ENCODE assay signal across 9 mouse cellular contexts in the genomic region with DNA sequence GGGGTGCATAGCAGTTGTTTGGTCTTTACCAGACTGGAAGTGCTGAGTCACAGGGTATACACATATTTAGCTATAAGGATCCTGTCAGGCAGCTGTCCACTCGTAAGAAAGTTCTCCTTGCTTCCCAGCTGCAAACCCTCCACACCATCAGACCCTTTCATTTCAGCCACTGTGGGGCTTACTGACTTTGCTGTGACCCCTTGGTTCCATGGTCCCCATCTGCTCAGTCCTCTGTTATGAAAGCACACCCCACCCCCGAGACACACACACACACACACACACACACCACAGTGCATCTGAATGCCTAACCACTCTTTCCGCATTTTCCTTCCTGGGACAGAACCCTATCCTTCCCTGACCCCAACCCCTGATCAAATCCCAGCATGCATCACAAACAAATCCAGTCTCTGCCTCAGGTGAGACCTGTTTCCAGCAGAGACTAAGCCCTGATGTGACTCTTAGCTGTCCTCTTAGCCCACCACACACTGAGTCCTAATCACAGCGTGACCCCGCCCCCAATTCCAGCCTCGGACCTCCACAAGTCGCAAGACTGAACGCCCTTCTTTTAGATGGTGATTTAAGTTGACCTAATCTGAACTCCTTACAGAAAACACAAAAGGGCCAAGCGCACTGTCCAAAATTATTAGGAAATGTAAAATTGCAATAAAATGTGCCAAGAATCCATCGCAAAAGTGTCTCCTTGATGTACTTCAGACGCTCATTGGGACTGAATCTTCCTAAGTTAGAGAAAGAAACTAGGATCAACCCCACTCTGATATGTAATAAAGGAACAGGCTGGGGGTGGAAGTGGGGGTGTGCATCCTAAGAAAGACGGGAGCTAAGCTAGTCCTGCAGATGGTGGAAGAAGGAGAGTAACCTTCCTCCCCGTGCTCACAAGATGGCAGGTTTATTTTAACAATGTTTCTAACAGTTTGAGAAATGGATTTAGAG. TPM values are rescaled to one million over a fixed set of nuclear protein-coding genes. Genes with fewer than 3 reads are reported as not detected.
DNase-seq lines count a peak whose midpoint lies in the region; ATAC-seq lines count a peak whose summit lies in the region.
"Had no signal": no experiment of that assay in that cellular context is flagged by ENCODE, and none has a peak within 500 bp of the region (broad histone marks: within the 10 kb centered on the region; RNA-seq: fewer than 3 reads in every experiment).

No protein-coding gene starts in this region.

- no peaks in the 10 kb centered on the region for H3K36me3 ChIP-seq in heart, embryonic 10.5 days
- H3K36me3 ChIP-seq in neural tube, embryonic 11.5 days (ENCODE audit: control insufficient read depth, insufficient read depth, low read length) = no peaks in the 10 kb centered on the region
- H3K36me3 ChIP-seq in liver, embryonic 13.5 days = no peaks in the 10 kb centered on the region
- no peaks in the 10 kb centered on the region for H3K36me3 ChIP-seq in neural tube, embryonic 13.5 days
- H3K36me3 ChIP-seq: embryonic facial prominence, embryonic 13.5 days had no signal

- no peaks in the 10 kb centered on the region for H3K9me3 ChIP-seq in heart, embryonic 10.5 days
- no peaks in the 10 kb centered on the region for H3K9me3 ChIP-seq in neural tube, embryonic 11.5 days (ENCODE audit: control insufficient read depth, low read length)
- no peaks in the 10 kb centered on the region for H3K9me3 ChIP-seq in liver, embryonic 13.5 days (replicated peaks)
- no peaks in the 10 kb centered on the region for H3K9me3 ChIP-seq in neural tube, embryonic 13.5 days
- H3K9me3 ChIP-seq: embryonic facial prominence, embryonic 13.5 days had no signal

- intact Hi-C loops in heart, postnatal 14 days (cut with DNase I) = no loop called here

- no peak for ATAC-seq in neural tube, embryonic 11.5 days (ENCODE audit: insufficient read depth, low FRiP score, low TSS enrichment)
- ATAC-seq in liver, embryonic 13.5 days (ENCODE audit: low read depth) = no peak
- ATAC-seq in neural tube, embryonic 13.5 days (ENCODE audit: low read depth) = no peak

- no peak overlapping the region for H3K27ac ChIP-seq in heart, embryonic 10.5 days
- H3K27ac ChIP-seq in neural tube, embryonic 11.5 days (ENCODE audit: low read depth, low read length) = no peak overlapping the region
- no peak overlapping the region for H3K27ac ChIP-seq in liver, embryonic 13.5 days
- H3K27ac ChIP-seq in neural tube, embryonic 13.5 days (replicated peaks) = no peak overlapping the region
- H3K27ac ChIP-seq: embryonic facial prominence, embryonic 13.5 days had no signal

- peaks cover 23% of the 10 kb centered on the region for H3K4me1 ChIP-seq in heart, embryonic 10.5 days
- peaks cover 8% of the 10 kb centered on the region for H3K4me1 ChIP-seq in neural tube, embryonic 11.5 days (ENCODE audit: control insufficient read depth, insufficient read depth, low read length)
- H3K4me1 ChIP-seq in liver, embryonic 13.5 days (replicated peaks) = peaks cover 26% of the 10 kb centered on the region
- peaks cover 55% of the 10 kb centered on the region for H3K4me1 ChIP-seq in neural tube, embryonic 13.5 days (replicated peaks)

- H3K27me3 ChIP-seq in heart, embryonic 10.5 days (ENCODE audit: insufficient read depth, poor library complexity, severe bottlenecking) = no peaks in the 10 kb centered on the region
- no peaks in the 10 kb centered on the region for H3K27me3 ChIP-seq in neural tube, embryonic 11.5 days (ENCODE audit: control insufficient read depth, insufficient read depth, low read length)
- peaks cover 55% of the 10 kb centered on the region for H3K27me3 ChIP-seq in liver, embryonic 13.5 days
- H3K27me3 ChIP-seq in neural tube, embryonic 13.5 days = no peaks in the 10 kb centered on the region

- H3K4me2 ChIP-seq in neural tube, embryonic 11.5 days (ENCODE audit: low read depth) = 0 out of 2 replicates have a peak overlapping the region, but pooled peaks have one; percentile 14
- peak overlapping the region; percentile 18; the same call in 1 of the 2 replicates for H3K4me2 ChIP-seq in liver, embryonic 13.5 days
- peak overlapping the region; percentile 31; the same call in 1 of the 2 replicates for H3K4me2 ChIP-seq in neural tube, embryonic 13.5 days
- H3K4me2 ChIP-seq: embryonic facial prominence, embryonic 13.5 days had no signal

- no peak overlapping the region for H3K9ac ChIP-seq in neural tube, embryonic 11.5 days (ENCODE audit: low read length)
- no peak overlapping the region for H3K9ac ChIP-seq in liver, embryonic 13.5 days
- H3K9ac ChIP-seq in neural tube, embryonic 13.5 days = no peak overlapping the region
- H3K9ac ChIP-seq: embryonic facial prominence, embryonic 13.5 days had no signal

- peak overlapping the region; percentile 48 for H3K4me3 ChIP-seq in heart, embryonic 10.5 days
- no peak overlapping the region for H3K4me3 ChIP-seq in neural tube, embryonic 11.5 days (ENCODE audit: low read depth, low read length)
- H3K4me3 ChIP-seq in liver, embryonic 13.5 days (replicated peaks) = no peak overlapping the region
- H3K4me3 ChIP-seq in neural tube, embryonic 13.5 days = no peak overlapping the region
- H3K4me3 ChIP-seq: embryonic facial prominence, embryonic 13.5 days had no signal

- DNase-seq in heart, embryonic 10.5 days (ENCODE audit: low spot score) = no peak
- DNase-seq in heart, postnatal 14 days = no peak
- no peak for DNase-seq in neural tube, embryonic 11.5 days (ENCODE audit: low spot score)
- DNase-seq in neural tube, embryonic 10.5 days (ENCODE audit: extremely low spot score, low spot score) = no peak
- no peak for DNase-seq in liver, embryonic 13.5 days
- DNase-seq in testis, postnatal 10 days (ENCODE audit: low spot score) = no peak
- no peak for DNase-seq in layer of hippocampus, adult 11-12 months (ENCODE audit: low spot score)

- 8% methylated on average over 13 of the region's 13 CpGs for WGBS in heart, embryonic 10.5 days
- 8% methylated on average over 13 of the region's 13 CpGs for WGBS in neural tube, embryonic 11.5 days
- WGBS in liver, embryonic 13.5 days (ENCODE audit: insufficient replicate concordance) = 10% methylated on average over 13 of the region's 13 CpGs
- WGBS in neural tube, embryonic 13.5 days = 10% methylated on average over 13 of the region's 13 CpGs

RNA-seq across cellular contexts. Expression of a gene that starts 18.7 kb away (rescaled TPM):
- 23.4 and 24.7 TPM in 2 replicates for polyA plus RNA-seq in heart, embryonic 10.5 days (2016; fragmentation: Nextera tagmentation; extraction: Ambion mirVana)
- total RNA-seq in heart, postnatal 14 days (2021) = 10 to 100 TPM; 35.7 to 38.0 TPM
- polyA plus RNA-seq in neural tube, embryonic 11.5 days (2014; fragmentation: Nextera tagmentation; extraction: Ambion mirVana) = 55.1 and 55.8 TPM in 2 replicates
- polyA plus RNA-seq in liver, embryonic 13.5 days (2015; fragmentation: Nextera tagmentation; extraction: Ambion mirVana) = 9.1 and 11.5 TPM in 2 replicates
- polyA plus RNA-seq in neural tube, embryonic 13.5 days (2015; fragmentation: Nextera tagmentation; extraction: Ambion mirVana) = 34.1 and 36.2 TPM in 2 replicates

RNA-seq across cellular contexts. Expression of a gene that starts 48.4 kb away (rescaled TPM):
- polyA plus RNA-seq in heart, embryonic 10.5 days (2016; fragmentation: Nextera tagmentation; extraction: Ambion mirVana) = 40.9 and 43.2 TPM in 2 replicates
- total RNA-seq in heart, postnatal 14 days (2021) = 1 to 10 TPM; 1.4 to 2.2 TPM
- 57.1 and 58.5 TPM in 2 replicates for polyA plus RNA-seq in neural tube, embryonic 11.5 days (2014; fragmentation: Nextera tagmentation; extraction: Ambion mirVana)
- polyA plus RNA-seq in liver, embryonic 13.5 days (2015; fragmentation: Nextera tagmentation; extraction: Ambion mirVana) = 25.3 and 29.2 TPM in 2 replicates
- 7.9 and 10.1 TPM in 2 replicates for polyA plus RNA-seq in neural tube, embryonic 13.5 days (2015; fragmentation: Nextera tagmentation; extraction: Ambion mirVana)
